Mouse (Mus musculus): ENCODE results near the gene Clcn5. TPM values are rescaled to one million over a fixed set of nuclear protein-coding genes. Genes with fewer than 3 reads are reported as not detected.
A peak's percentile ranks its signal among the peaks of the same experiment; 100 is the strongest.

Clcn5 gene
- total RNA-seq (2021) = 10 to 100 TPM in 1 of 2 experiments, 1 to 10 TPM in 1; 9.1 to 11.7 TPM

- peak; percentile 94 to 96 for DNase-seq
- intact Hi-C loops (cut with DNase I) = loop anchor here (5.0 kb wide), 2 partner anchors 62 to 132 kb away; no protein-coding TSS in a partner anchor
These were observed at the start of gene Clcn5 for GRCm38 (mm10) chrX:7319089-7319721. Gene Clcn5 (minus strand): TSS chrX:7319358.

- intact Hi-C loops (cut with DNase I) = no loop called here
- DNase-seq = no peak
These were observed 6.3 kb upstream of the Clcn5 start for GRCm38 (mm10) chrX:7325455-7325854.

GRCm38 (mm10) chrX:7322288-7322687 lies 3.1 kb upstream of the Clcn5 start:
- intact Hi-C loops (cut with DNase I) = loop anchor here (5.0 kb wide), 1 partner anchor 400 kb away; no protein-coding TSS in a partner anchor
- DNase-seq = peak; percentile 54 to 67

GRCm38 (mm10) chrX:7320571-7320970 lies 1.4 kb upstream of the Clcn5 start:
- no peak for DNase-seq
- intact Hi-C loops (cut with DNase I) = loop anchor here (1.0 to 5.0 kb wide), 3 partner anchors 101 to 398 kb away; no protein-coding TSS in a partner anchor

- DNase-seq = no peak
- intact Hi-C loops (cut with DNase I) = loop anchor here (5.0 kb wide), 2 partner anchors 61 to 131 kb away; no protein-coding TSS in a partner anchor
These were observed 570 bp downstream of the Clcn5 start for GRCm38 (mm10) chrX:7318551-7319025.

GRCm38 (mm10) chrX:7315115-7315514 lies 4.0 kb downstream of the Clcn5 start:
- intact Hi-C loops (cut with DNase I) = loop anchor here (5.0 kb wide), 2 partner anchors 58 to 128 kb away; no protein-coding TSS in a partner anchor
- DNase-seq = no peak

- intact Hi-C loops (cut with DNase I) = loop anchor here (5.0 kb wide), 2 partner anchors 57 to 127 kb away; no protein-coding TSS in a partner anchor
- no peak for DNase-seq
These were observed 4.5 kb downstream of the Clcn5 start for GRCm38 (mm10) chrX:7314645-7315044.

GRCm38 (mm10) chrX:7308242-7308641 lies 10.9 kb downstream of the Clcn5 start:
- intact Hi-C loops (cut with DNase I) = no loop called here
- no peak for DNase-seq

GRCm38 (mm10) chrX:7306861-7307260 lies 12.3 kb downstream of the Clcn5 start:
- no peak for DNase-seq
- intact Hi-C loops (cut with DNase I) = no loop called here

GRCm38 (mm10) chrX:7292981-7293380 lies 26.2 kb downstream of the Clcn5 start:
- intact Hi-C loops (cut with DNase I) = no loop called here
- no peak for DNase-seq

GRCm38 (mm10) chrX:7292151-7292768 lies 26.9 kb downstream of the Clcn5 start:
- intact Hi-C loops (cut with DNase I) = no loop called here
- DNase-seq = no peak

GRCm38 (mm10) chrX:7288976-7289375 lies 30.2 kb downstream of the Clcn5 start:
- DNase-seq = no peak
- intact Hi-C loops (cut with DNase I) = no loop called here

GRCm38 (mm10) chrX:7287051-7287734 lies 32.0 kb downstream of the Clcn5 start:
- no peak for DNase-seq
- intact Hi-C loops (cut with DNase I) = no loop called here

GRCm38 (mm10) chrX:7282636-7283035 lies 36.5 kb downstream of the Clcn5 start:
- no peak for DNase-seq
- intact Hi-C loops (cut with DNase I) = no loop called here

GRCm38 (mm10) chrX:7279722-7280121 lies 39.4 kb downstream of the Clcn5 start:
- intact Hi-C loops (cut with DNase I) = no loop called here
- no peak for DNase-seq

- no peak for DNase-seq
- intact Hi-C loops (cut with DNase I) = no loop called here
These were observed 42.6 kb downstream of the Clcn5 start for GRCm38 (mm10) chrX:7276564-7276963.

GRCm38 (mm10) chrX:7261149-7261548 lies 58.0 kb downstream of the Clcn5 start:
- intact Hi-C loops (cut with DNase I) = no loop called here
- DNase-seq = no peak

GRCm38 (mm10) chrX:7260400-7261113 lies 58.6 kb downstream of the Clcn5 start:
- intact Hi-C loops (cut with DNase I) = no loop called here
- DNase-seq = no peak

GRCm38 (mm10) chrX:7259718-7260117 lies 59.4 kb downstream of the Clcn5 start:
- intact Hi-C loops (cut with DNase I) = loop anchor here (5.0 kb wide), 1 partner anchor 58 kb away; the partner anchor contains the start of gene Clcn5
- no peak for DNase-seq

- intact Hi-C loops (cut with DNase I) = loop anchor here (5.0 kb wide), 1 partner anchor 61 kb away; the partner anchor contains the start of gene Clcn5
- peak in 1 of 2 experiments; percentile 14 for DNase-seq
These were observed 63.1 kb downstream of the Clcn5 start for GRCm38 (mm10) chrX:7256022-7256421.

All from heart, postnatal 10 days (tissue).